Mouse (Mus musculus) small intestine, adult 2 months (tissue): ENCODE measurements around the gene Atp13a2. TPM values are rescaled to one million over a fixed set of nuclear protein-coding genes. Genes with fewer than 3 reads are reported as not detected.

Source experiments
- H3K27ac ChIP-seq: fragments of 200-500 bp; 2 replicates; pipeline ENCODE4 v1.5.1; 2012; ENCODE audit warnings: low read depth, low read length, control low read depth, inconsistent platforms; ENCODE audit not compliant: insufficient read depth
- H3K27me3 ChIP-seq: fragments of 200-500 bp; 2 replicates; pipeline ENCODE4 v1.6.1; 2012; ENCODE audit warnings: mild to moderate bottlenecking, moderate library complexity, low read length, inconsistent platforms; ENCODE audit not compliant: control insufficient read depth, insufficient read depth
- H3K36me3 ChIP-seq: fragments of 200-500 bp; 2 replicates; pipeline ENCODE4 v1.6.1; 2012; ENCODE audit warnings: mild to moderate bottlenecking, low read length, control low read depth, inconsistent platforms; ENCODE audit not compliant: control insufficient read depth, insufficient read depth
- H3K4me1 ChIP-seq: fragments of 200-500 bp; 2 replicates; pipeline ENCODE4 v1.6.1; 2012; ENCODE audit warnings: low read length, inconsistent platforms, mixed read lengths; ENCODE audit not compliant: control insufficient read depth, insufficient read depth, insufficient read length
- H3K4me3 ChIP-seq: fragments of 200-500 bp; 2 replicates; pipeline ENCODE4 v1.5.1; 2012; ENCODE audit warnings: low read depth, mild to moderate bottlenecking, control low read depth, inconsistent platforms, low read length, moderate library complexity
- CTCF ChIP-seq: fragments of 200-500 bp; IDR thresholded peaks from 2 replicates; pipeline ENCODE4 v1.5.1; 2012; ENCODE audit warnings: low read depth, mild to moderate bottlenecking, control low read depth, inconsistent platforms, low read length, moderate library complexity, mixed read lengths; ENCODE audit not compliant: insufficient replicate concordance, insufficient read length; ENCODE audit errors: extremely low read depth
- POLR2A ChIP-seq: fragments of 200-500 bp; IDR thresholded peaks from 2 replicates; pipeline ENCODE4 v1.6.1; 2012; ENCODE audit warnings: low read depth, mild to moderate bottlenecking, control low read depth, inconsistent platforms, low read length, moderate library complexity
- WGBS: fragments of 180-500 bp; shearing (Covaris S2); methylation state at CpG from one replicate; pipeline ENCODE4 v1.1.7; 2018; 5-methylcytosine and 5-hydroxymethylcytosine counted together
- polyA plus RNA-seq: library from polyadenylated mRNA; depleted of rRNA; stranded (reverse); fragments of >200 nt; gene quantifications from 2 replicates; pipeline ENCODE4 v1.2.3, GENCODE M21; 2012

The Atp13a2 gene
- polyA plus RNA-seq, 1 experiment, result 63.0 TPM

DNA sequence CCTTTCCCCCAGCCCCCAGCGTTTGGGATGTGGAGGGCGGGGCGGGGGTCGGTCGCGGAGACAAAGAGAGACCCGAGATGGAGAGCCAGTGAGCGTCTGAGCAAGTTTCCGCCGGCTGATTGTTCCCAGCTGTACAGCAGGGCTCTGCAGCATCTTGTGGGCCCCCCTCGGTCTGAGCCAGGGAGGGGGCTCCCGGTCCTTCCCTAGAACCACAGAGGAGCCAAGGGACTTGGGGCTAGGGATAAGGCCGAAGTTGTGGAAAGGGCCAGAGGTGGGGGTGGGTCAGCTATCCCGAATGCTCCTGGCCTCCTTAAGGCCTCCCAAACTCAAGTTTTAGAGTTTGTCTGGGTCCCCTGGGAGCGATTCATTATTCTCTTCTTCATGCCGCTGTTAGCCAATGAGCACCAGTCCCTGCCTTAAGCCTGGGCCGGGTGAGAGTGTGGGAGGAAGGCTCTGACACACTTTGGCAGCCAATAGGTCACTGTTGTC is 24.3 kb downstream of the Atp13a2 start:
- WGBS, result 13% methylated on average over 17 of the region's 17 CpGs
- peak overlapping the region; percentile 62 for H3K4me3 ChIP-seq
- peaks cover 9% of the 10 kb centered on the region; the same call in 1 of the 2 replicates for H3K27me3 ChIP-seq
- H3K4me1 ChIP-seq, result no peaks in the 10 kb centered on the region; the same call in 1 of the 2 replicates
- TF ChIP-seq POLR2A, result no peak
- H3K27ac ChIP-seq, result no peak overlapping the region
- H3K36me3 ChIP-seq, result no peaks in the 10 kb centered on the region

DNA sequence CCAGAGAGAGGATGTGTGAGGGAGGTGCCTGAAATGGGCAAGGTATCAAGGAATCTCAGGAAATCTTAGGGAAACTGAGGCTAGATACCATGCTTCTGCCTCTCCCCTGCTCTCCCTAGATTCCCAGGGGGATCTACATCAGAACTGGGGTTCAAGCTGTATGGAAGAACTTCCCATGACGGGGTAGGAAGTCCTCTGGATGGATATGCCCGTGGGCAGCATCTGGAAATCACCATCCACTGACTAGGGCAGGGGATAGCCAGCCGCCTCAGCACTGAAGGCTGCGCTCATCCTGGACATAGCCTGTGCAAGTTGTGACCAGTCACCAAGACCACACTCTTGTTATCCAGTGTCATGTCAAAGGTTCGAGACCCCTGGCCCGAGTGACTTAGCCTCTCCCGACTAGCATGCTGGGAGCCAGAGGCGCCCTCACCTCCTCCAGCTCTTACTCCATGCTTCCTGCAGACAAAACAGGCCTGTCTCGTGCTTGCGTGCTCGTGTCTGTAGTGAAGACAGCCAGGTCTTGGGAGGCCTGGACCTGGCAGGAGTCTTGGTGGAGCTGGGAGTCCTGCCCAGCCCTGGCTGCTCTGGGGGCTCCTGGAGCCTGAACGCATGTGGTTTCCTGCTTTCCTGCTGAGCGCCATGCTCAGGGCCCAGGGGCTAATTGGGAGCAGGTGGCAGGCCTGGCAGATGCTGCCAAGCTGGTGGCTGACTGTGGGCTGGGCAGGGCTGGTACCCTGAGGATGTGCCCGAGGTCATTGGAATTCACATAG is 25.1 kb downstream of the Atp13a2 start:
- Histone ChIP-seq H3K4me3 (peak overlapping the region; percentile 62; the same call in 1 of the 2 replicates), H3K4me1 (no peaks in the 10 kb centered on the region; the same call in 1 of the 2 replicates), H3K36me3 (no peaks in the 10 kb centered on the region), H3K27ac (no peak overlapping the region), H3K27me3 (peaks cover 9% of the 10 kb centered on the region; the same call in 1 of the 2 replicates)
- TF ChIP-seq POLR2A (no peak), CTCF (no peak)
- 57% methylated on average over 14 of the region's 14 CpGs for WGBS

DNA sequence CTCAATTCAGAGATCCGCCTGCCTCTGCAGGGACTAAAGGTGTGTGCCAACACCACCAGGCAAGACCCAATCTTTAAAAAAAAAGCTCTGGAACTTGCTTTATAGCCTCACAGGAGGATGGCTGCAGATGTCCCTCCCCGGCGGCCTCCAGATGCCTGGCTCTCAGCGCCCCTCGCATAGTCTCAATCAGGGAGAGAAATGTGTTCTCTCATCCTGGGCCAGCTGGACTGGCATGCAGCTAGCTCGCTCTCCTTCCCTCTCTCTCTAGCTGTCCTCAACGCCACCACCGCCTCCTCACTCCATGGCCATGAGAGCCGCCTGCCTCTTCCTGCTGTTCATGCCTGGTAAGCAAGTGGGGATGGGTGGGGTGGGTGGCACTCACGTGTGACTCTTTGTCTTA is 25.9 kb downstream of the Atp13a2 start:
- H3K4me3 ChIP-seq, result no peak overlapping the region
- no peak overlapping the region for H3K27ac ChIP-seq
- H3K4me1 ChIP-seq, result no peaks in the 10 kb centered on the region; the same call in 1 of the 2 replicates
- no peak for TF ChIP-seq POLR2A
- TF ChIP-seq CTCF, result no peak
- H3K27me3 ChIP-seq, result peaks cover 9% of the 10 kb centered on the region; the same call in 1 of the 2 replicates
- no peaks in the 10 kb centered on the region for H3K36me3 ChIP-seq
- WGBS, result 75% methylated on average over 10 of the region's 10 CpGs

DNA sequence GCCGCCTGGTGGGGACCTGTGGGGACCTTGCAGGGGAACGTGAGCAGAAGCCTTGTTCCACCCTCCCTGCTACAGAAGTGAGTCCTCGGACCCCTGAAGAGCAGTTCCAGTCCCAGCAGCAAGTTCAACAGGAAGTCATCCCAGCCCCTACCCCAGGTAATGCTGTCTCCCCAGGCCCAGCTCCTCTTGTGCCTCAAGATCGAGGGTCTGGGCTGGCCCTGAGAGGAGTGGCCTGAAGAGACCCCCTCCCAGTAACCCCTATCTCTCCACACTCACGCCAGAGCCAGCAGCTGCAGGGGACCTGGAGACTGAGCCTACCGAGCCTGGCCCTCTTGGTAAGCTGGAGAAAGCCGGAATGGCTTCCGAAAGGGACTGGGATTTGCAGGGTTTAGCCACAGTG is 27.4 kb downstream of the Atp13a2 start:
- H3K4me3 ChIP-seq, result no peak overlapping the region
- no peak for TF ChIP-seq POLR2A
- no peak for TF ChIP-seq CTCF
- H3K27me3 ChIP-seq, result peaks cover 9% of the 10 kb centered on the region; the same call in 1 of the 2 replicates
- no peak overlapping the region for H3K27ac ChIP-seq
- no peaks in the 10 kb centered on the region for H3K36me3 ChIP-seq
- WGBS, result 65% methylated on average over 8 of the region's 8 CpGs
- no peaks in the 10 kb centered on the region; the same call in 1 of the 2 replicates for H3K4me1 ChIP-seq

DNA sequence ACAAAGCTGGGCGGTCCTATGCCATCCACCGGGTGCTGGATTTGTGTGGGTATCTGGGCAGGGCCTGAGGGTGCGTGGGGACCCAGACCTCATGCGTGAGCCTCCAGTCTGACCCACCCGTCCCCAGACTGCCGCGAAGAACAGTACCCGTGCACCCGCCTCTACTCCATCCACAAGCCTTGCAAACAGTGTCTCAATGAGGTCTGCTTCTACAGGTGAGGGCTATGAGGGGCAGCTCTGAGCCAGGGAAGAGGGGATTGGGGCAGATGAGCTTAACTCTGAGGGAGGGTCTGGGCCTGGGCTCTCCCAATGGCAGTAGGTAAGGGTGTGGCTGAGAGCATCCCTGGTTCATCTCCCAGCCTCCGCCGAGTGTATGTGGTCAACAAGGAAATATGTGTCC is 28.2 kb downstream of the Atp13a2 start:
- Histone ChIP-seq H3K27me3 (peaks cover 9% of the 10 kb centered on the region; the same call in 1 of the 2 replicates), H3K4me3 (no peak overlapping the region), H3K4me1 (no peaks in the 10 kb centered on the region; the same call in 1 of the 2 replicates), H3K27ac (no peak overlapping the region), H3K36me3 (no peaks in the 10 kb centered on the region)
- 84% methylated on average over 11 of the region's 11 CpGs for WGBS
- no peak for TF ChIP-seq CTCF
- no peak for TF ChIP-seq POLR2A

DNA sequence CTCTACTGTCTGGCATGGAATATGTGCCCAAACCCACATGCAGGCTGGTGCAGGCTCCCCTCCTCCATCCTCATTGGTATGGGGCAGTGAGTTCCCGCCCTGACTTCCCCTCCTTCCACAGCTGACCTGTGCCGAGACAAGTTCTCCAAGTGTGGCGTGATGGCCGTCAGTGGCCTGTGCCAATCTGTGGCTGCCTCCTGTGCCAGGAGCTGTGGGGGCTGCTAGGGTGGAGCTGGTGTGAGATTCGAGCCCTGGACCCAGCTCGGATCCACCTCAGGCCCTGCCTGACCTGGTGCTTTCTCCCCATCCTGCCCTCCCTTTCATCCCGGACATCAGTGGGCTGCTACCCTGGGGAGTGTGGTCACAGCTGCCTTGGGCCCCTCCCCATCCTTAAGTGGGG is 28.7 kb downstream of the Atp13a2 start:
- peaks cover 7% of the 10 kb centered on the region; the same call in 1 of the 2 replicates for H3K27me3 ChIP-seq

DNA sequence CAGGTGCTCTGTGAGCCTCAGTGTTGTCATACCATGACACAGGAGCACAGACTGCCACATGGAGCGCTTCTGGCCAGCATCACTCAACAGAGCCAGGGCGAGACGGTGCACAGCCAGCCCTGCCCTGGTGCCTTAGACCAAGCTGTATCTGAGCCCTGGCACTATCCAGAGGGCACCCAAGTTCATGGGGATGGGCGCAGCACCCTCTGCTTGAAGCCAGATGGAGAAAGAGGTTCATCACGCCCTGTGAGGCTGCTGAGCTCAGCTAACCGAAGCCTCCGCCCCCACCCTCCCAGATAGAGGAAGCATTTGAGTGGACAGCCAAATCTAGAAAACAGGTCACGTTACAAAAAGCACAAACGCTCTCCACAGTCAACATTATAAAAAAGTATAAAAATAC is 29.6 kb downstream of the Atp13a2 start:
- no peaks in the 10 kb centered on the region for H3K36me3 ChIP-seq
- no peaks in the 10 kb centered on the region for H3K4me1 ChIP-seq
- TF ChIP-seq CTCF (no peak), POLR2A (no peak)
- H3K27ac ChIP-seq, result no peak overlapping the region
- H3K4me3 ChIP-seq, result no peak overlapping the region
- H3K27me3 ChIP-seq, result no peaks in the 10 kb centered on the region
- 70% methylated on average over 9 of the region's 9 CpGs for WGBS

More for the DNA sequence above, 28.7 kb downstream of the Atp13a2 start:
- TF ChIP-seq POLR2A, result no peak
- TF ChIP-seq CTCF, result no peak
- no peaks in the 10 kb centered on the region for H3K36me3 ChIP-seq
- H3K4me3 ChIP-seq, result no peak overlapping the region
- H3K27ac ChIP-seq, result no peak overlapping the region
- no peaks in the 10 kb centered on the region; the same call in 1 of the 2 replicates for H3K4me1 ChIP-seq
- 71% methylated on average over 7 of the region's 7 CpGs for WGBS
